Mouse (Mus musculus) lung, adult 2 months (tissue): Measurements from ENCODE around the gene Nudt3. TPM values are rescaled to one million over a fixed set of nuclear protein-coding genes. Genes with fewer than 3 reads are reported as not detected.

Experiments used
- DNase-seq: peaks from one replicate; pipeline ENCODE4 v3.0.0; 2022
- H3K4me1 ChIP-seq: fragments of 200-500 bp; 2 replicates; pipeline ENCODE4 v1.6.1; 2011; ENCODE audit warnings: low read length; ENCODE audit not compliant: control insufficient read depth, insufficient read depth
- H3K4me3 ChIP-seq: fragments of 200-500 bp; replicated peaks from 2 replicates; pipeline ENCODE3; 2011; ENCODE audit warnings: low read depth, mild to moderate bottlenecking, control low read depth, low read length; ENCODE audit errors: extremely low read depth
- CTCF ChIP-seq: fragments of 200-500 bp; IDR thresholded peaks from 2 replicates; pipeline ENCODE4 v1.5.1; 2011; ENCODE audit warnings: mild to moderate bottlenecking, low read length, control low read depth; ENCODE audit not compliant: insufficient read depth
- POLR2A ChIP-seq: fragments of 200-500 bp; IDR thresholded peaks from 2 replicates; pipeline ENCODE4 v1.6.1; 2011; ENCODE audit warnings: low read depth, mild to moderate bottlenecking, control low read depth, low read length, borderline replicate concordance; ENCODE audit errors: extremely low read depth
- WGBS: fragments of 180-500 bp; shearing (Covaris S2); methylation state at CpG from one replicate; pipeline ENCODE4 v1.1.7; 2018; 5-methylcytosine and 5-hydroxymethylcytosine counted together
- polyA plus RNA-seq: library from polyadenylated mRNA; depleted of rRNA; stranded (reverse); fragments of >200 nt; gene quantifications from 2 replicates; pipeline ENCODE4 v1.2.3, GENCODE M21; 2012

Gene Nudt3
- polyA plus RNA-seq, 1 experiment: 60.4 TPM

GRCm38 (mm10) chr17:27621161-27621560, 2.1 kb downstream of the Nudt3 start:
- DNase-seq: no peak
- 41% methylated on average over 8 of the region's 8 CpGs for WGBS
- Histone ChIP-seq H3K4me3 (no peak overlapping the region), H3K4me1 (peaks cover 6% of the 10 kb centered on the region; the same call in 1 of the 2 replicates)
- TF ChIP-seq CTCF (no peak), POLR2A (no peak)

GRCm38 (mm10) chr17:27615388-27615787, 7.9 kb downstream of the Nudt3 start:
- WGBS: 68% methylated on average over 7 of the region's 7 CpGs
- H3K4me3 ChIP-seq: no peak overlapping the region
- DNase-seq: no peak
- no peaks in the 10 kb centered on the region for H3K4me1 ChIP-seq
- no peak for TF ChIP-seq POLR2A
- no peak for TF ChIP-seq CTCF

DNA sequence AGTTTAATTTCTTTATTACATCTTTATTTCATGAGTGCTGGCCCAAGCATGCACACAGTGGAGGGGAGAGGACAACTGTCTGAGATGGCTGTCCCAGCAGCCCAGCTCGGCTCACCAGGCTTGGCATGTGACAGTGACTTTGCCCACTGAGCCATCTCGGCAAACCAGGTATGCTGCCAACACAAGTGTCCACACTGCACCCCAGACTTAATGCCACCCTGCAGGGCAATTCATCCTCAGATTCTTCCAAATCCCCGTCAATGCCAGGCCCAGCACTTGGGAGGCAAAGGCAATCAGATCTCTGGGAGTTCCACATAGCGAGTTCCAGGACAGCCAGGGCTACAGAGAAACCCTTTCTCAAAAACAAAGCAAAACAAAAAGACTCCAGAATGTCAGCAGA, 10.3 kb downstream of the Nudt3 start:
- DNase-seq: no peak
- no peaks in the 10 kb centered on the region for H3K4me1 ChIP-seq
- TF ChIP-seq POLR2A (no peak), CTCF (no peak)
- 83% methylated on average over 4 of the region's 4 CpGs for WGBS
- no peak overlapping the region for H3K4me3 ChIP-seq

DNA sequence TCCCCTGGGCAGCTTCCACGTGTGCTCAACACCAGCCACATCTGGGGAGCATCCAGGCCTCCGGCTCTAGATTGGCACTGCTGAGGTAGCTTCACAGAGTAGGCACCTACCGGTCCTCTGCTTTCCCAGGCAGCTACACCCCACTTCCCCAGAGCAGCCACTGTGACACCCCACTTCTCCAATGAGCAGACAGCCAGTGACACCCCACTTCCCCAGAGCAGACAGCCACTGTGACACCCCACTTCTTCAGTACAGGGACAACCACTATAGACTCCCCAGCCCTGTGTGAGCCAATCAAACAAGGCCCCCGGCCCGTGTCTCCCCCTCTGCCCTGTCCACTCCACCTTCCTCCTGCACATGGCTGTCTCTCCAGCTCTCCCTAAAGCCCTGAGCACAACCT, 11.3 kb downstream of the Nudt3 start:
- 61% methylated on average over 5 of the region's 5 CpGs for WGBS
- no peak for TF ChIP-seq CTCF
- no peak for TF ChIP-seq POLR2A
- Histone ChIP-seq H3K4me1 (no peaks in the 10 kb centered on the region), H3K4me3 (no peak overlapping the region)
- DNase-seq: no peak

- no peaks in the 10 kb centered on the region for H3K4me1 ChIP-seq
- H3K4me3 ChIP-seq: no peak overlapping the region
- TF ChIP-seq CTCF (no peak), POLR2A (no peak)
- no peak for DNase-seq
- WGBS: 47% methylated on average over 3 of the region's 3 CpGs
Observed at GRCm38 (mm10) chr17:27611519-27611884, 11.8 kb downstream of the Nudt3 start.

DNA sequence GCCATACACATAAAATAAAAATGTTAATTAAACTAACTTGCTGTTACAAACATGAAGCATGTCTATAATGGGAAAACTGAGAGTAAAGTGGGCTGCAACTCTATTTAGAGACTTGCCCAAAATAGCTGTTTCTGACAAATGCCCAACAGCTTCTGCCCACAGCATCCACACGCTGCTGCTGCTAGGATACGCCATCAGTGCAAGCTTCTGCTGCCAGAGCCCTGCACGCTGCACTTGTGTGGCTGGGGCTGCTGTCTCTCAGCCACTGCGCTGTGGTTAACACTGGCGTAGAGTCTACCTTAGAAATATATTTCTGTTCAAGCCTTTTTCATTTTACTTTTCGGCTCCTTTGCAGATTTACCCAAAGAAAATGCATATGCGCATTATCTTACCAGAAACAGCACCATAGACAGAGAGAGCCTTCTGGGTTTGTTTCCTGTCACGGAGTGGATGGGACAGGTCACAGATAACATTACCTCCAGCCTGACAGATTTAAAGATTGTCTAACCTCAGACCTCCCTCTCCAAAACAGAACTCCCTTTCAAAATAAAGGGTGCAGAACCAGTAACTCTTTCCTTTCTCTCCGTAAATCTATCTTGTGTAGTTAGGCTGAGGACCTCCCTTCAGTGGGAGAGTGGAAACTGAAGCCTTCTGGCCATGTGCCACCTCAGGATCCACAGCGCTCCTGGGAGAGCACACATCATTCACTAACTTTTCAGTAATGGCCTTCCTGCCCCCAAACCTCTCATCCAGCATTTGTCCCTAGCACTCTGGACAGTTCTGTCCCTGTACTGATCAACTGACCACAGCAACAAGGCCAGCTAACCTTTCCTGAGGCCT, 12.4 kb downstream of the Nudt3 start:
- WGBS: 71% methylated on average over 10 of the region's 10 CpGs
- no peak for DNase-seq
- H3K4me3 ChIP-seq: no peak overlapping the region
- H3K4me1 ChIP-seq: no peaks in the 10 kb centered on the region
- TF ChIP-seq POLR2A (no peak), CTCF (no peak)

GRCm38 (mm10) chr17:27609576-27609975, 13.7 kb downstream of the Nudt3 start:
- TF ChIP-seq CTCF (no peak), POLR2A (no peak)
- 82% methylated on average over 7 of the region's 7 CpGs for WGBS
- Histone ChIP-seq H3K4me1 (no peaks in the 10 kb centered on the region), H3K4me3 (no peak overlapping the region)
- DNase-seq: no peak

- no peak for DNase-seq
- no peak for TF ChIP-seq POLR2A
- no peak for TF ChIP-seq CTCF
- WGBS: 69% methylated on average over 21 of the region's 21 CpGs
- H3K4me3 ChIP-seq: no peak overlapping the region
- H3K4me1 ChIP-seq: no peaks in the 10 kb centered on the region; the same call in none of the 2 replicates
Observed at GRCm38 (mm10) chr17:27603522-27604234, 19.6 kb downstream of the Nudt3 start.

- 81% methylated on average over 2 of the region's 2 CpGs for WGBS
- Histone ChIP-seq H3K4me1 (no peaks in the 10 kb centered on the region; the same call in none of the 2 replicates), H3K4me3 (no peak overlapping the region)
- TF ChIP-seq POLR2A (no peak), CTCF (no peak)
- DNase-seq: no peak
Observed at GRCm38 (mm10) chr17:27603036-27603435, 20.3 kb downstream of the Nudt3 start.
